Mouse (Mus musculus): ENCODE measurements around the gene Rab11fip3.

DNA sequence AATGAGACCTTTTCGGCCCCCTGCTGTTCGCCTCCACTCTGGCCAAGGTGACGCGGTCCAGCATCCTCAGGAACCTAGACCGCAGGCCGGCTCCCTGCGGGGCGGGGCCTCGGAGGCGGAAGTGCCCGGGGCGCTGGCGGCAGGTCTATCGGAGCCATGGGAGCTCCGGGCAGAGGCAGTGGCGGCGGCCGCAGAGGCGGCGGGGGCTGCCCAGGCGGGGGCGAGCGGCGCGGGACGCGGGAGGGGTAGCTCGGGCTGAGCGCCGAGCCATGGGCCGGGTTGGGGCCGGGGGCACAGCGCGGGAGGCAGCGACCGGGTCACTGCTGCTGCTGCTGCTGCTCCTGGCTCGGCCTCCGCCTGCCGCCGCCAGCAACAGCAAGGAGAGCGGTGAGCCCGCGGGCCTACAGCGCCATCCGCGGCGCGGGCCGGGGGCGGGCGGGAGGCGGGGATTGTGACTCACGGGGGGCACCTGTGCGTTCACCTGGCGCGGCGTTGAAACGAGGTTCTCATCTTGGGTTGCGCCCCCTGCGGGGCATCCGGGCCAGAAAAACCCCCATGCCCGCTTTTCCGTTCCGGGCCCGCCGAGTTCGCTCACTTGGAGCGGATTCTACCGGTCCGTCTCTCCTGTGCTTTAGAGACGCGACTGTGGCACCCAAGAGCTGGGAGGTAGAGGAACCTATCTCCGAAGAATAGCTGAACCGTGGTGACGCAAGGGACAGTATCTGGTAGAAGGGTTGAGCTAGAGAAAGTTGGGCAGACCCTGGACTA lies 44.0 kb upstream of the Rab11fip3 start, which contains the start of gene Tmem8:
- TF ChIP-seq MAFK (IDR thresholded peaks at IDR 0.05; ENCODE audit: insufficient read depth, low read depth, low read length) (no peak), ZNF384 (IDR thresholded peaks at IDR 0.05; ENCODE audit: low read depth, low read length) (no peak)
